Mouse (Mus musculus) adrenal gland, postnatal 14 days (tissue): ENCODE results near the gene Gm45140. TPM values are rescaled to one million over a fixed set of nuclear protein-coding genes. Genes with fewer than 3 reads are reported as not detected.

Experiments used
- DNase-seq: peaks from one replicate; pipeline ENCODE4 v3.0.0; 2021; ENCODE audit warnings: mixed read lengths
- total RNA-seq: library from RNA; stranded (reverse); gene quantifications from 2 replicates; pipeline ENCODE4 v1.2.3, GENCODE M21; 2021

Gm45140 gene
- total RNA-seq, 1 experiment from 2014 or later = 6.1 TPM

- DNase-seq = peak; percentile 1
Observed at GRCm38 (mm10) chr6:87799576-87799975, 36.0 kb downstream of the Gm45140 start.

DNA sequence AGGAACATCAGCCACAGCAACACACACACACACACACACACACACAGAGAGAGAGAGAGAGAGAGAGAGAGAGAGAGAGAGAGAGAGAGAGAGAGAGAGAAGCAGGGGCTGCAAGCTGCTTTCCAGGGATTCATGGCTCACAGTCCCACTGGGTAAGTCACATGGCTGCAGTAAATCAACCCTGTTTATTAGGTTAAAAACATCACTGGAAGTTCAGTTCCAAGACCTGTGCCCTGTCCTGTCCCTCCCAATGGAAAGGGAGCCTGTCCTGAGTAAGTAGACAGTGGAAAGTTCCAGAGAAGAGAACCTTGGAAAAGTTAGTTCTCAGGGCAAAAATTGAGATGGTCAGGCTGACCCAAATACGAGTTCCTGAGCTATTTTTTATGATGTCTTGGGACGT lies 38.3 kb downstream of the Gm45140 start:
- peak; percentile 19 for DNase-seq

- DNase-seq = peak; percentile 2
Observed at GRCm38 (mm10) chr6:87796251-87796880, 39.2 kb downstream of the Gm45140 start.

- DNase-seq = peak; percentile 2
Observed at GRCm38 (mm10) chr6:87795385-87796150, 40.0 kb downstream of the Gm45140 start.

DNA sequence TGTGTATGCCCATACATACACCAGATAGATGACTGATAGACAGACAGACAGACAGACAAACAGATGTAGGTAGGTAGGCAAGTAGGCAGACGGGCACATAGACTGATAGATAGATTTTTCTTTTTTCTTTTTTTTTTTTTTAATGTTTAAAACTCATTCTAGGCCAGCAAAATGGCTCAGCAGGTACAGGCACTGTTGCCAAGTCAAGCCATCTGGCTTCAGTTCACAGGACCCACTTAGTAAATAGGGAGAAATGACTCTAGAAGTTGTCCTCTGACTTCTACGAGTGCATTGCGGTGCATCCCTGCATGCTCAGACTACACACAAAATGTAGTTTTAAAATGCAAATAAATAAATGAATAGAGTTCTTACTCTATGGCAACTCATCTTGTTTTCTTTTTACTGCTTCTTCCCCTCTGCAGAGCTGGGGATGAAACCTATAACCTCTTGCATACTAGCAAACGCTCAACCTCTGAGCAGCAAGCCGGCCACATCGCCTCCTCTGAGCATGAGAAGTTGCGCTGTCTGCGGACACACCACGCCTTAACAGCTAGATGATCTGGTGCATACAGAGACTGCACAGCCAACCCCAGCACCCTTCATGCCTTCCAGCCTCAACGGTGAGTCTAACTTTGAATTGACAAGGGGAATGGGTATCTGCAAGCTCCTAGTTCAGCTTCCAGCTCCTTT lies 41.6 kb downstream of the Gm45140 start:
- peak; percentile 1 for DNase-seq

GRCm38 (mm10) chr6:87791826-87792225 lies 43.8 kb downstream of the Gm45140 start:
- DNase-seq = peak; percentile 8

DNA sequence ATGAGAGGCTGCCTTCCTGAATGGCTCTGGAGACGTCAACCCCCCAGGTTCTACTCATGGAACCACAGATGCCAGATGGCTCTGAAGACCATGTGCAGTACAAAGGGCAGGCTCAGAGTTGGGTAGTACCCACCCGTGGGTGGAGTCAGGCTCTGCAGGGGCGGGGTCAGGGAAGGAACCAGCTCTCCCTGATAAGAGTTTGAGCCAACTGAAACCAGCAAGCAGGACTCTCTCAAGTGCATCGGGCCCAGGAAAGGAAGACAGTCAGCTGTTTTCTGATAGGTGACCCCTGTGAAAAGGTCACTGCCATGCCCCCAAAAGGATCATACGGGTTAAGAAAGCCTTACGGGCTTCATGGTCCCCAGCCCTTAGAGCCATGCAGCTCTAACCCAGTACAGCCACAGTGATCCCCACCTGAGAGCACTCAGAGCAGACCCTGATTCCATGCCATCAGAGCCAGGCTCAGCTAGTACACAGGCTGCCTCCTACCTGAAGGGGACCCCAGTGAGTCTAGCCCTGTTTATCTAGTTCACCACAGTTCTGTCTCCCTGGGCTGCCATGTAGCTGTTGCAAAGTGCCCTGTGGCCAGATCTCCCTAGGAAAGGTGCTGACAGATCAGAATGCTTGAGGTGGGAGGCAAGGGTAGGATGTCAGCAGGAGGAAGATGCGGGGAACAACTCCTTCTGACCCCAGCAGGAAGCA lies 44.7 kb downstream of the Gm45140 start:
- peak; percentile 33 for DNase-seq

- no peak for DNase-seq
Observed at GRCm38 (mm10) chr6:87789791-87790190, 45.8 kb downstream of the Gm45140 start.

- DNase-seq = peak; percentile 72
Observed at GRCm38 (mm10) chr6:87788896-87789587, 46.6 kb downstream of the Gm45140 start.

- DNase-seq = no peak
Observed at GRCm38 (mm10) chr6:87788266-87788895, 47.2 kb downstream of the Gm45140 start.

DNA sequence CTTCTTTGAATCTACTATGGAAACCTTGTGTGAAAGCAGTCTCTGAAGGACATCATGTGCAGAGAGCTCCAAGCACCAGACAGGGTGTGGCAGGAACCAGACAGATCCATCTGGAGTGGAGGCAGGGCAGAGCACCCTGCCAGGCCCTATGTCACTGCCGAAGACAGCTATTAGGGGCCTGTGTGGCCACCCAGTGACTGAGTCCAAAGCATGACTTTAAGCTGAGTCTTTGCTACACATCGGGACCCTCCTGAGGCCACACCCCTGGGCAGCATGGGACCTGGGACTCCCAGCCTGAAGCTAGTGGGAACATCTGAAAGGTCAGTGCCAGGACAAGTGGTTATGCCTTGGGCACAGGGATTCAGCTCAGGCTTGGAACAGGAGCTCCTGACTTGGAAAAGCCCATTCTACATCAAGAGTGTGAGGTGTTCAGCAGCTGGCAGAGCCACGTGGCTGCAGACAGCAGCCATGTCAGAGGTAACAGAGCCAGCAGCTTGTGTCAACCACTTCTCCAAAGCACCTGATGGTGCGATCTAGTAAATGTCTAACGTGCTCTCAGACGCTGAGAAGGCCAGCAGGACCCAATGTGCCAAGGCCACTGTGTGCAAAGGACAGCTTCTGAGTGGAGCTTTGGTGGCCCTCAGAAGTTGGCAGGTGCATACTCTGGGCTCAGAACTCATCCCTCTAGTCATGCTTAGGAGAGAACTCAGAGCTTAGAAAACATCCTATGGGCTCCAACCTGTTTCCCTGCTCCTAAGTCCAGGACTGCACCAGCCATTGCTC lies 48.3 kb downstream of the Gm45140 start:
- DNase-seq = no peak

GRCm38 (mm10) chr6:87786621-87787020 lies 49.0 kb downstream of the Gm45140 start:
- no peak for DNase-seq

DNA sequence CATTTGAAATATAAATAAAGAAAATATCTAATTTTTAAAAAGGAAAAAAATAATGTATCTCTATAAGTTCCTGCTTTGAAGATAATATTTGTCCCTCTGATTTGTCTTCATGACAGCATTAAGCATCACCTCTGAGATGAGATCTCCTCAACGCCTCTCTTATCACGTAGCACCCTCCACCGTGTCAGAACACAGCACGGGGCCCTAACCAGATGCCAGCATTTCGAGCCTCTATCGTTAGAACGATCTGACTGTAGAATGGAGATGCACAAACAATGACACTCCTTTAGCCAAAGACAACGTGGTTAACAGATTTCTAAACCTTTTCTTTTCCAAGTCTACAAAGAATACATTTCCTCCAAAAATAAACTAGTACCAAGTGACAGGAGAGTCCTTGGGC lies 51.6 kb downstream of the Gm45140 start:
- DNase-seq = no peak

DNA sequence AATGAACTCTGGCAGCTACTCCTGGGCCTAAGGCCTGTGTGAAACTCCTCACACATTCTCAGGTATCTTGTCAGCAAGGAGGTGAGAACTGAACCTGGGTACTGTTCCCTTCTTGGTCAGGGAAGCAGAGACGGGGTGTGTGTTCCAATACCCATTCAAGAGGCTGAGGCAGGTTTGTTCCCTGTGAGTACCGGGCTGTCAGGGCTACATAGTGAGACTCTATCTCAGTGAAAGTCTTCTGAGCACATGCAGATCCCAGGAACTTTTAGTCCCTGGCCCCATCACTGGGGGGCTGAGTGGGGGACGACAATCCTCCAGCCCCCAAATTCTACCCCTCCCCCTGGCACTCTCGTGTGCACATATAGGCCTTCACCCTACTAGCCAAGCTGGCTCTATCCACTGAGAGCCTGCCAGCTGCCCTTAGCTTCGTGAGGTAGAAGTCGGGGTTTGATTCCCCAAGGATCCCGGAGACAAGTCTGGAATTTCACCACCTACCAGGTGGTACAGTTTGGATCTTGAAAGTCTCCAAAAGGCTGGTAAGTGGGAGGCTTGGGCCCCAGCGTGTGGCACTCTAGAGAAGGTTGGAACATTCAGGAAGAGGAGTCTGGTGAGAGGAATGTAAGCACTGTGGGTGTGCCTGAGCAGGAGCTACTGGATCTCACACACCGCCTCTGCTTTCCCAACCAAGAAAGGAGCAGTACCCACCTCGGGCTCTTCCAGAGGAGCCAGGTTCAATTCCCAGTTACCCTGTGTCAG lies 54.9 kb downstream of the Gm45140 start:
- no peak for DNase-seq

GRCm38 (mm10) chr6:87779174-87780165 lies 56.1 kb downstream of the Gm45140 start:
- DNase-seq = peak; percentile 39

DNA sequence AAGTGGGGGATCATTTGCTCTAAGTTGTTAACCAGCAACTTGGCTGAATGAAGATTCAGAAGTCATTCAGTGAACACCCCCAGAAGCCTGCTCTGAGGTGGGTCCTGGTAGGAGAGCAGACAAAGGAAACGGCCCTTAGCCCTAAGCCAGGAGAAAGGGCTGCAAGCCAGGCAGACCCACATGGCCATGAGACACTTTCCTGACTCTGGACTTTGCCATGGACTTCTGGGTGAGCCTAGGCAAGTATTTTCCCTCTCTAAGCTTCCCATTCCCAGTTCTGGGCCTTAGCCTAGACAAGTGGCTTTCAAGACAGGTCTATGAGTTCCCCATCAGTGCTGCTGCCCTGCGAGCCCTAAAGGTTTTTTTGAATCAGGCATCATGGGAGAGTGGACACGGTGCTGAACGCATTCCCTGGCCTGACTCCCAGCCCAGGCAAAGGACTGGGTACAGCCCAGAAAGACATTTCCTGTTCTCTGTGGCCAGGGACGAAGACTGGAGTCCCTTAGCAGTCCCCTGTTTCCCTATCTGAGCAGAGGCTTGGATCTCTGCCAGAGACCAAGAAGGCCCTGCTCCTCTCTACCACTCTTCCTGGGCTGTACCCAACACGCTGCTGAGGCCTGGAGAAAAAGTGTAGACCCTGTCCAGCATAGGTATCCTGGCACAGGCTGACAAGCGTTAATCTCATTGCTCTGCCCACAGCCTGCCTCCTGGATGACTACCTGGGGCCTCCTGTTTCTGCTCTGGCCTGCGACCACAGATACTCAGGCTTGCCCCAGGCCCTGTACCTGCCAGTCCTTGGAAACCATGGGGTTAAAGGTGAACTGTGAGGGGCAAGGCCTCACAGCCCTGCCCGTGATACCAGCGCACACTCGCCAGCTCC lies 57.1 kb downstream of the Gm45140 start:
- peak; percentile 21 for DNase-seq

- DNase-seq = no peak
Observed at GRCm38 (mm10) chr6:87777842-87778241, 57.8 kb downstream of the Gm45140 start, which contains the start of gene Gp9. Gene Gp9 (plus strand): TSS chr6:87778072.
